Mouse (Mus musculus) liver, adult 2 months (tissue): ENCODE measurements around the gene Ywhab.

Source experiments
- CTCF ChIP-seq: fragments of 200-500 bp; IDR thresholded peaks from 2 replicates; pipeline ENCODE4 v1.5.1; 2011; ENCODE audit warnings: low read depth, low read length, control low read depth
- POLR2A ChIP-seq: fragments of 200-500 bp; IDR thresholded peaks from 2 replicates; pipeline ENCODE4 v1.6.1; 2011; ENCODE audit warnings: low read length, control low read depth; ENCODE audit not compliant: insufficient read depth; ENCODE audit errors: extremely low read depth

GRCm38 (mm10) chr2:164007547-164007946 lies 12.8 kb downstream of the Ywhab start:
- no peak for TF ChIP-seq POLR2A
- no peak for TF ChIP-seq CTCF
